ENCODE assay signal across 8 mouse cellular contexts in the genomic region with DNA sequence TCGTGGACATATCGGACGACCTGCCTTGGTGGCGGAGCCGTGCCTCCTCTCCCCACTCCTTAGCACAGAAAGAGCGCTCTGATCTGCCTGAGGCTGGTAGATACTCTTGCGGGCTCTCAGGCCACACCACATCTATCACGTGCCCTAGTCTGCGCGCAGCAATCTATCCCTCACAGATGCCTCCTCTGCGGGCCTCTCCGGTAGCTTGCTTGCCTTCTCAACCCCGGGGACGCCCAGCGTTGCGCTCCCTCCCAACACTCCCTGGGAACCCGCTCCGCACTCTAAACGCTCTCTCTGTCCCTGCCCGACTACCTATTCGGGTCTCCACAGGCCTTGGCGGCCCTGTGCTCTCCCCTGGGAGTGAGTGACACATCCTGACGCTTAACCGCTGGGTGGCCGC. TPM values are rescaled to one million over a fixed set of nuclear protein-coding genes. Genes with fewer than 3 reads are reported as not detected.
A peak's percentile ranks its signal among the peaks of the same experiment; 100 is the strongest.
DNase-seq lines count a peak whose midpoint lies in the region; ATAC-seq and TF ChIP-seq lines count a peak whose summit lies in the region.

A gene (plus strand): TSS at position 141 of the 400 bp plus-strand sequence.

- peaks cover 36% of the 10 kb centered on the region for H3K4me1 ChIP-seq in kidney, embryonic 15.5 days
- peaks cover 28% of the 10 kb centered on the region for H3K4me1 ChIP-seq in embryonic facial prominence, embryonic 13.5 days
- no peaks in the 10 kb centered on the region for H3K4me1 ChIP-seq in intestine, postnatal 0 days (replicated peaks; ENCODE audit: control insufficient read depth, insufficient read depth, low read length)
- H3K4me1 ChIP-seq in liver, postnatal 0 days (ENCODE audit: insufficient read depth): no peaks in the 10 kb centered on the region; the same call in 1 of the 2 replicates
- H3K4me1 ChIP-seq in stomach, postnatal 0 days (replicated peaks; ENCODE audit: control insufficient read depth, insufficient read depth): no peaks in the 10 kb centered on the region

- H3K27ac ChIP-seq in kidney, embryonic 15.5 days: no peak within 1 kb of the TSS
- no peak within 1 kb of the TSS for H3K27ac ChIP-seq in embryonic facial prominence, embryonic 13.5 days
- H3K27ac ChIP-seq in intestine, postnatal 0 days (ENCODE audit: low read depth, low read length): no peak within 1 kb of the TSS
- H3K27ac ChIP-seq in liver, postnatal 0 days (ENCODE audit: low read depth): no peak within 1 kb of the TSS
- H3K27ac ChIP-seq in stomach, postnatal 0 days (replicated peaks): no peak within 1 kb of the TSS

- H3K9ac ChIP-seq in kidney, embryonic 15.5 days: peak within 1 kb of the TSS; percentile 29
- H3K9ac ChIP-seq in embryonic facial prominence, embryonic 13.5 days: peak within 1 kb of the TSS; percentile 49
- no peak within 1 kb of the TSS for H3K9ac ChIP-seq in intestine, postnatal 0 days (ENCODE audit: low read depth, low read length)
- no peak within 1 kb of the TSS for H3K9ac ChIP-seq in liver, postnatal 0 days (replicated peaks)
- no peak within 1 kb of the TSS for H3K9ac ChIP-seq in stomach, postnatal 0 days (ENCODE audit: low read length)

- TF ChIP-seq EP300 in liver, postnatal 0 days (IDR thresholded peaks at IDR 0.05; ENCODE audit: low read depth): no peak
- no peak for TF ChIP-seq EP300 in stomach, postnatal 0 days (optimal IDR thresholded peaks at IDR 0.05)

- ATAC-seq in kidney, embryonic 15.5 days (replicated peaks; ENCODE audit: low FRiP score): peak; percentile 22; the same call in 1 of the 2 replicates
- ATAC-seq in embryonic facial prominence, embryonic 13.5 days (ENCODE audit: insufficient number of reproducible peaks, insufficient read depth, low FRiP score, low TSS enrichment, low read depth): no peak
- ATAC-seq in intestine, postnatal 0 days: no peak
- peak; percentile 21; the same call in 1 of the 2 replicates for ATAC-seq in liver, postnatal 0 days
- ATAC-seq in stomach, postnatal 0 days (ENCODE audit: low FRiP score, low TSS enrichment): no peak

- H3K4me3 ChIP-seq in kidney, embryonic 15.5 days (replicated peaks): peak within 1 kb of the TSS; percentile 59
- H3K4me3 ChIP-seq in embryonic facial prominence, embryonic 13.5 days: peak within 1 kb of the TSS; percentile 56
- peak within 1 kb of the TSS; percentile 29 for H3K4me3 ChIP-seq in intestine, postnatal 0 days (ENCODE audit: low read depth, low read length)
- H3K4me3 ChIP-seq in liver, postnatal 0 days (ENCODE audit: low read depth, low read length): no peak within 1 kb of the TSS
- H3K4me3 ChIP-seq in stomach, postnatal 0 days (ENCODE audit: low read depth, low read length): peak within 1 kb of the TSS; percentile 34

- H3K4me2 ChIP-seq in kidney, embryonic 15.5 days: peak within 1 kb of the TSS; percentile 86
- peak within 1 kb of the TSS; percentile 91 for H3K4me2 ChIP-seq in embryonic facial prominence, embryonic 13.5 days
- peak within 1 kb of the TSS; percentile 63 for H3K4me2 ChIP-seq in intestine, postnatal 0 days (replicated peaks; ENCODE audit: low read depth)
- H3K4me2 ChIP-seq in liver, postnatal 0 days (ENCODE audit: low read depth, low read length): peak within 1 kb of the TSS; percentile 22; the same call in 1 of the 2 replicates
- H3K4me2 ChIP-seq in stomach, postnatal 0 days (replicated peaks; ENCODE audit: low read depth): peak within 1 kb of the TSS; percentile 55

- H3K27me3 ChIP-seq in kidney, embryonic 15.5 days: peaks cover 78% of the 10 kb centered on the region
- peaks cover 89% of the 10 kb centered on the region for H3K27me3 ChIP-seq in embryonic facial prominence, embryonic 13.5 days
- H3K27me3 ChIP-seq in intestine, postnatal 0 days (replicated peaks; ENCODE audit: control insufficient read depth, insufficient read depth, low read length): peaks cover 61% of the 10 kb centered on the region
- peaks cover 67% of the 10 kb centered on the region for H3K27me3 ChIP-seq in liver, postnatal 0 days (ENCODE audit: insufficient read depth, low read length)
- peaks cover 20% of the 10 kb centered on the region for H3K27me3 ChIP-seq in stomach, postnatal 0 days (ENCODE audit: control insufficient read depth, insufficient read depth, low read length)

- no peaks in the 10 kb centered on the region for H3K36me3 ChIP-seq in kidney, embryonic 15.5 days
- H3K36me3 ChIP-seq in embryonic facial prominence, embryonic 13.5 days: no peaks in the 10 kb centered on the region
- H3K36me3 ChIP-seq in intestine, postnatal 0 days (ENCODE audit: control insufficient read depth, insufficient read depth): no peaks in the 10 kb centered on the region
- H3K36me3 ChIP-seq in liver, postnatal 0 days (replicated peaks; ENCODE audit: insufficient read depth, low read length): no peaks in the 10 kb centered on the region
- H3K36me3 ChIP-seq in stomach, postnatal 0 days (ENCODE audit: control insufficient read depth, insufficient read depth, low read length): no peaks in the 10 kb centered on the region

- 1% methylated on average over 24 of the region's 25 CpGs for WGBS in kidney, embryonic 15.5 days
- under 1% methylated on average over 25 of the region's 25 CpGs for WGBS in embryonic facial prominence, embryonic 13.5 days
- WGBS in intestine, postnatal 0 days: 3% methylated on average over 24 of the region's 25 CpGs
- WGBS in liver, postnatal 0 days (ENCODE audit: insufficient replicate concordance): 2% methylated on average over 22 of the region's 25 CpGs
- WGBS in stomach, postnatal 0 days: 4% methylated on average over 24 of the region's 25 CpGs

- peaks cover 2% of the 10 kb centered on the region; the same call in 1 of the 2 replicates for H3K9me3 ChIP-seq in kidney, embryonic 15.5 days (replicated peaks)
- no peaks in the 10 kb centered on the region for H3K9me3 ChIP-seq in embryonic facial prominence, embryonic 13.5 days
- H3K9me3 ChIP-seq in intestine, postnatal 0 days (ENCODE audit: control insufficient read depth): no peaks in the 10 kb centered on the region
- H3K9me3 ChIP-seq in liver, postnatal 0 days (ENCODE audit: low read length): no peaks in the 10 kb centered on the region
- no peaks in the 10 kb centered on the region for H3K9me3 ChIP-seq in stomach, postnatal 0 days (ENCODE audit: control insufficient read depth, low read length)

- no peak for TF ChIP-seq CTCF in intestine, postnatal 0 days (IDR thresholded peaks at IDR 0.05; ENCODE audit: low read depth)
- no peak for TF ChIP-seq CTCF in liver, postnatal 0 days (IDR thresholded peaks at IDR 0.05; ENCODE audit: low read depth)
- no peak for TF ChIP-seq CTCF in stomach, postnatal 0 days (IDR thresholded peaks at IDR 0.05; ENCODE audit: low read depth)

- DNase-seq in kidney, postnatal 14 days: no peak
- no peak for DNase-seq in liver, postnatal 0 days
- no peak for DNase-seq in stomach, postnatal 0 days (ENCODE audit: low spot score)
- DNase-seq in adipocyte (ENCODE audit: low spot score): no peak
- DNase-seq in kidney, postnatal 25 days: no peak

RNA-seq across cellular contexts. Expression of the gene that starts here (rescaled TPM):
- 0.32 and 0.36 TPM in 2 replicates for polyA plus RNA-seq in kidney, embryonic 15.5 days (2015; fragmentation: Nextera tagmentation; extraction: Ambion mirVana)
- 0.11 and 0.26 TPM in 2 replicates for polyA plus RNA-seq in embryonic facial prominence, embryonic 13.5 days (2015; fragmentation: Nextera tagmentation; extraction: Ambion mirVana)
- polyA plus RNA-seq in intestine, postnatal 0 days (2015; fragmentation: Nextera tagmentation; extraction: Ambion mirVana): 0.14 and 0.25 TPM in 2 replicates
- not detected in 2 replicates for polyA plus RNA-seq in liver, postnatal 0 days (2015; fragmentation: Nextera tagmentation; extraction: Ambion mirVana)
- 0.21 and 0.30 TPM in 2 replicates for polyA plus RNA-seq in stomach, postnatal 0 days (2015; fragmentation: Nextera tagmentation; extraction: Ambion mirVana)

Comparison
In these comparisons a context has a peak if more than half of its experiments do, and no peak if none do; other contexts are left out.
1. Peak in ATAC-seq, H3K4me3 ChIP-seq, H3K9ac ChIP-seq and H3K4me2 ChIP-seq in kidney, embryonic 15.5 days; RNA of the gene not detected or under 1 TPM.
2. Peak in ATAC-seq and H3K4me2 ChIP-seq in liver, postnatal 0 days; RNA of the gene not detected or under 1 TPM.
3. H3K4me2 ChIP-seq: peak in every context shown above with its lines; median percentile 91 in embryonic facial prominence, embryonic 13.5 days; 86 in kidney, embryonic 15.5 days; 63 in intestine, postnatal 0 days; 55 in stomach, postnatal 0 days; 22 in liver, postnatal 0 days.